Mouse (Mus musculus) lung, adult 10 weeks (tissue): ENCODE measurements around the gene Gm13285. TPM values are rescaled to one million over a fixed set of nuclear protein-coding genes. Genes with fewer than 3 reads are reported as not detected.

Experiments used
- polyA plus RNA-seq: library from polyadenylated mRNA; stranded (reverse); fragments of 350-450 nt; fragmentation: Illumina TruSeq; extraction: RNeasy Lipid Tissue Mini Kit (QIAGEN cat#74804); gene quantifications from one replicate; pipeline ENCODE4 v1.2.3, GENCODE M21; 2014; ENCODE audit warnings: low read depth, low replicate concordance; ENCODE audit not compliant: insufficient read depth

Gene Gm13285
- polyA plus RNA-seq, 1 experiment from 2014 or later, result not detected

Other genes starting within 250 kb of the Gm13285 start
- gene Ifna15, start 241.4 kb upstream of the Gm13285 start, polyA plus RNA-seq, result not detected
- not detected for gene Ifna14, start 227.9 kb upstream of the Gm13285 start, polyA plus RNA-seq
- gene Ifna9, start 207.3 kb upstream of the Gm13285 start, polyA plus RNA-seq, result not detected
- not detected for gene Ifna12, start 196.3 kb upstream of the Gm13285 start, polyA plus RNA-seq
- not detected for gene C87499, start 165.3 kb upstream of the Gm13285 start, polyA plus RNA-seq
- gene Ifna13, start 155.2 kb upstream of the Gm13285 start, polyA plus RNA-seq, result not detected
- not detected for gene Ifna16, start 122.7 kb upstream of the Gm13285 start, polyA plus RNA-seq
- not detected for gene Ifna2, start 115.8 kb upstream of the Gm13285 start, polyA plus RNA-seq
- not detected for gene Ifnab, start 108.3 kb upstream of the Gm13285 start, polyA plus RNA-seq
- not detected for gene Gm26566, start 77.9 kb upstream of the Gm13285 start, polyA plus RNA-seq
- 30.6 TPM for gene Klhl9, start 77.2 kb upstream of the Gm13285 start, polyA plus RNA-seq
- not detected for gene Gm13271, start 44.8 kb upstream of the Gm13285 start, polyA plus RNA-seq
- not detected for gene Gm13283, start 39.5 kb upstream of the Gm13285 start, polyA plus RNA-seq
- gene Gm13290, start 25.8 kb upstream of the Gm13285 start, polyA plus RNA-seq, result not detected
- not detected for gene Gm13289, start 22.7 kb upstream of the Gm13285 start, polyA plus RNA-seq
- gene Gm13272, start 19.8 kb upstream of the Gm13285 start, polyA plus RNA-seq, result not detected
- not detected for gene Ifnz, start 17.5 kb upstream of the Gm13285 start, polyA plus RNA-seq
- not detected for gene Gm13276, start 14.0 kb upstream of the Gm13285 start, polyA plus RNA-seq
- gene Gm13277, start 11.0 kb upstream of the Gm13285 start, polyA plus RNA-seq, result not detected
- gene Gm13278, start 8.1 kb upstream of the Gm13285 start, polyA plus RNA-seq, result not detected
- gene Gm13275, start 5.2 kb upstream of the Gm13285 start, polyA plus RNA-seq, result not detected
- gene Gm13279, start 2.3 kb upstream of the Gm13285 start, polyA plus RNA-seq, result not detected
- not detected for gene Gm13287, start 3.6 kb downstream of the Gm13285 start, polyA plus RNA-seq
- not detected for gene Gm13288, start 5.9 kb downstream of the Gm13285 start, polyA plus RNA-seq
- not detected for gene Ifna7, start 16.6 kb downstream of the Gm13285 start, polyA plus RNA-seq
- gene Ifna11, start 20.3 kb downstream of the Gm13285 start, polyA plus RNA-seq, result not detected
- not detected for gene Ifna6, start 27.8 kb downstream of the Gm13285 start, polyA plus RNA-seq
- not detected for gene Ifna5, start 35.9 kb downstream of the Gm13285 start, polyA plus RNA-seq
- not detected for gene Ifna4, start 42.2 kb downstream of the Gm13285 start, polyA plus RNA-seq
- not detected for gene Ifna1, start 50.4 kb downstream of the Gm13285 start, polyA plus RNA-seq
- gene Ifne, start 80.5 kb downstream of the Gm13285 start, polyA plus RNA-seq, result not detected